Mouse (Mus musculus) embryo, embryonic 10.5 days (tissue): Measurements from ENCODE around the gene Klhl29.
A peak's percentile ranks its signal among the peaks of the same experiment; 100 is the strongest.

Source experiments
- DNase-seq: peaks from one replicate; pipeline ENCODE4 v3.0.0-alpha.2; 2015; ENCODE audit warnings: low spot score

Gene Klhl29

DNA sequence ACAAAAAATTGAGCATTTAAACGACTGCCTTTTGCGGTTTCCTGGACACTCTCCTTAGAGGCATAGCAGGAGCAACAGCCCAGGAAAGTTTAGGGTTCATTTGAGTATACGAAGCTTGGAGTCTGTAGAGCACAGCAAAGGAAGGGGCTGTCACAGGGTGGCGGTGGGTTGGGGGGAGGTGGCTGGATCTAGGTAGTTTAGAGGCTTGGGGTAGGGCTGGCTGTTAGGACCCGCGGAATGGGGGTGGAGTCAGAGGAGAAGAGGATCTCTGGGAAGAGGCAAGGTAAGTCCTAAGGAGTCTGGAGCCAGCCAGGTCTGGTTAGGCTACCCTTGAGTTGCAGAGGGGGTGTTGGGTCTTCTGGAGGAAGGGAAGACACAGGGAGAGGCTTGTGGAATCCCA, 255.2 kb downstream of the Klhl29 start:
- DNase-seq, result no peak

DNA sequence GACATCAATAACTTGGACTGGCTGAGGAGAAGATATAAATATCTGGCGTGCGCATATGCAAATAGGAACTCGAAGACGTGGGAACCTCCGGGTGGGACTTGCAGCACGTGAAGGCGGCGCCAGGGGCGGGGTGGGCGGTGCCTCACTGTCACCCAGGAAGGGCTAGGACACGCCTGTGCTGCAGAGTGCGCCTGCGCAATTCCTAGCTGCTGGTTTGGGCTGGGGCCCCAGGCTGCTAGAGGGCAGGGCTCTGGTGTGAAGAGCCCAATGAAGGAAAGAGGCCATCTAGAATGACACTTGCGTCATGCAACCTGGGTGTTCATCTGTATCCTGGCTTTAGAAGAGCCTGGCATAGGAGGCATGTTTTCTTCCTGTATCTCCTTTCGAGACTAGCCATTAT, 255.8 kb downstream of the Klhl29 start:
- peak; percentile 92 for DNase-seq

DNA sequence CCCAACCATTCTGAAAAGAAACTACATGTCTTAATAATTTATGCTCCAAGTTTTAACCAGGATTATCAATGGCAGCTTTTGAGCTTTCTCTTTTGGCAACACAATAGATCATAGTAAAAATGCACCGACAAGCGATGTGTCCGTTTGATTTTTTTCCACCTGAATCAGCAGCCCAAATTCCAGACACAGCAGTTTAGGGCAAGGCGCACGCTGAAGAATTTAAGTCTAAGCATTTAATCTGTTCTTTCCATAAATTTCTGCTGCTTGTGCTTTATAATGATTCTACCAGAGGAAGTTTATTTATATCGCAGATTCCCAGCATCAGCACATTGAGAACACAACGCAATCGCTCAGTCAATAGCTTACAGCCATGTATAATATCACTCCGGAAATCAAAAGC, 256.2 kb downstream of the Klhl29 start:
- no peak for DNase-seq

DNA sequence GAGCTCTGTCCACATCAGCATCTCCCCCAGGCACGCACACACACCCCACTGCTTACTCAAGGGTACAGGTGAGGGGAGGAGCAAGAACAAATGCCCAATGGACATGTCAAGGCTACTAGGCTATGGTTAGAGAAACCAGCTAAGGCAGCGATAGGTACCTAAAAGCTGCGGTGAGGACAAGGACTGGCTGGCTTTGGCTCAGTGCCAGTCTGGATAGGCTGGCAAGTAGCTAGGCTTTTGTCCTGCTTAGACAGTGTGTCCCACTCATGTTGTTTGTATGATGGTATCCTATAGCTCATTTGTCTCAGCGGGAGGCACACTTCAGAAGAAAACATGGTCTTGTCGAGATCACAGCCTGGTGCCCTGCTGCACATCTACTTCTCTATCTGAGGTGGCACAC, 258.9 kb downstream of the Klhl29 start:
- no peak for DNase-seq

DNA sequence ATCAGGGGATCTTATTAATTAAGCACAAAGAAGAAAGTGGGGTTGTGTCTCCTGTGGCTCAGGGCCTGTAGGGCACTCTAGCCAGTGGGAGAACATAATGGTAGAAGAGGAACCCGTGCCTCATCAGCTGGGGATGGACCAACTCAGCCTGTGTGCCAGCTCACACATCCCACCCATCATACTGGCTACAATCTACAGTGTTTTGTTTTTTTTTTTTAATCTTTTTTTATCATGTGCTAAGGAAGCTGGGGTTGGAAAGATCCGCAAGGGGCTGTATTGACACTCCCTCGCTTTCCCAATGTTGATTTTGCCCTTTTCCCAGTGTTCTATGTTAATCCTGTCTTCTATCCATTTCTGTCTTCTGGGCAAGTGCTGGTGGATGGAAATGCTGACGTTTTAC, 260.9 kb downstream of the Klhl29 start:
- DNase-seq, result no peak

DNA sequence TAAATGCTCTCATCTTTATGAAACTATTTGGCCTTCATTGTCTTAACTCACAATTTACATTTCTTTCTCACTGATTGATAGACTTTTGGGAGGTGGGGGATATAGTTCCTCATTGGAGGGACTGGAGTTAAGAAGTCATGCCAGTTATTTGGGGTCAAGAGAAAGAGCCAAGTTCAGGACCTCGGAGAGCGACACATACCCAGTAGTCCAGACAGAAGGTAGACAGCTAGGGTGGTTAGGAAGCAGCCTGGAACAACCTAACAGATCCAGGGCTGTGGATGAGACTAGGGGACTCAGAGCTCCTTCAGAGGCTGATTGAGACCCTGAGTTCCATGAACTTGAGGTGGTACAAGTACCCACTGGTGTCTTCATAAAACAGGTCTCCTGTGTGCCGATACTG, 264.1 kb downstream of the Klhl29 start:
- DNase-seq, result peak; percentile 69

DNA sequence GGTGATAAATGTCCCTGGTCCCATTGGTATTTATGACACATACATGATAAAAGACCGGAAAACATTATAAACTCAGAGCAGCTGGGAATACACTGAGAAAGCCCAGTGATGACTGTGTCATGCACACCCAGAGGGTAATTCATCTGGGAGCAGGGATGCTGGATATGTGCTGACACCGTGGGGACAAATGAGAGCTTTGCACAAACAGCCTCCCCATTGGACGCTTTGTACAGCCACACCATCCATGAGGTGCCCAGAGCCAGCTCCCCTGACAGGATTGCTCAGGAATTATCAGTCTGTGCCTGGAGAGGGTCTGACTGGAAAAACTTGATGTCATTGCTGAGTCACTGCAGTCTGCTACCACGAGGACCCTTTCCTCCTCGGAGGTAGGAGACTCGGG, 266.9 kb downstream of the Klhl29 start:
- no peak for DNase-seq

DNA sequence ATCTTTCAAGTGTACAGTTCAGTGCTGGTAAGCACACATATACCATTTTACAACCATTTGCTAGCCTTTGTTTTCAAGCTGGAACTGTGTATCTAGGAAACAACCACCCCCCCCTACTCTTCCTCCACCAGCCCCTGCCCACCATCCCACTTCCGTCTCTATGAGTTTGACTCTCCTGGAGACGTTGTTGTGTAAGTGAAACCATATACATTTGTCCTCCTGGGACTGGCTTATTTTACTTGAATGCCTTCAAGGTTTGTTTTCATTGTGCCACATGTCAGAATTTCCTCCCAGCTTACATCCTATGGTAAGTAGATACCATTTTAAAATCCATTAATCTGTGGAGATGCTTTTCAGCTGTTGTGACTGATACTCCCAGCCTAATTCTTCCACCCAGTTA, 267.7 kb downstream of the Klhl29 start:
- DNase-seq, result no peak

DNA sequence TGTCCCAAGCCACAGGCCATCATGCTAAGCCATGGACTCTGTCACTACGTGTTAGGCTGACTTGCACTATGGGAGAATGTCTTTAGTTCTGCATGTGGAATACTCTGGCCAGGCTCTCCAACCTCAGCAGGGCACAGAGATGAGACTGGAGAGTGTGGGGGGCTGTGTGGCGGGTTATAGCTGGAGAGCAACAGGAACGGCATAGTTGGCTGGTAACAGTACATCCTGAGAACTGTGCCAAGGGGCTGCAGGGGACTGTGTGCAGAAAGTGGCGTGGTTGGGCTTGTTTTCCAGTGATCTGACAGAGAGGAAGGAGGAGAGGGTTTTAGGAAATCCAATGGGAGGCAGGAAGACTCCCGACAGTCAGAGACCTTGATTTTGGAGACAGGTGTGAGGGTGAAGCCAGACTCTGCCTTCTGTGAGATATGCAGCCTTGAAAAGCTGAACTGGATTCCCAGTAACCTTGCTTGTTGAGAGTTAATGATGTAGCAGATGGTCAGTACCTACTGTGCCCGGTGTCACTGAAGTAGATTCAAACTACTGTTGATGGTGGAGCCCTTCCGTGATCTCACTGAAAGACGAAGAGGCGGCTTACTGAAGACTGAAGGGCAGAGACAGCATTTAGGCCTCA, 270.9 kb downstream of the Klhl29 start:
- no peak for DNase-seq

DNA sequence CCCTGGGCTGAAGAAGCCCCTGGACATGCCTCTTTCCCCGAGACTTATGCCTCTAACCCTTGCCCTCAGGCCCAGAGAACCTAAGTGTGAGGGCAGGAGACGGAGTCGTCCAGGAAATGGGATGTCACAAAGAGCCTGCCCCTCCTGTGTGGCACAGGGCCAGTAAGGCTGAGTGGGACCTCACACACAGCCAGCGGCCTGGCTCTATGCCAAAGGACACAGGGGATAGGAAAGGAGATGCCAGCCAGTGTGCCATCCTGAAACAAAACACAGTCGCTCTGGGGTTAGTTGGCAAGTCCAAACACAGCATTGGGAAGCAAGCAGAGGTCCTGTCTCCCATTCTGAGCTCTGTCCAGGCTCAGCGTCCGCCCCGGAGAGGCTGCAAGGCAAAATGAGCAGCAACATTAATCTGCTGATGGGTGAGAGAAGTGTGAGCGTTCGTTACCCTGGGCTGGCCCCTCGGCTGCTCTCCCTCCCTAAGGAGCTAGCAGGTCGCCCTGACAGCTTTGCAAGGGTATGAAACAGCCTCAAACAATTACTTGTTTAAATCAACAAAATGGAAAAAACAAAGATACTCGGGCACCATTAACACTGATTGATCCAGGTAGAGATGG, 274.0 kb downstream of the Klhl29 start:
- no peak for DNase-seq

DNA sequence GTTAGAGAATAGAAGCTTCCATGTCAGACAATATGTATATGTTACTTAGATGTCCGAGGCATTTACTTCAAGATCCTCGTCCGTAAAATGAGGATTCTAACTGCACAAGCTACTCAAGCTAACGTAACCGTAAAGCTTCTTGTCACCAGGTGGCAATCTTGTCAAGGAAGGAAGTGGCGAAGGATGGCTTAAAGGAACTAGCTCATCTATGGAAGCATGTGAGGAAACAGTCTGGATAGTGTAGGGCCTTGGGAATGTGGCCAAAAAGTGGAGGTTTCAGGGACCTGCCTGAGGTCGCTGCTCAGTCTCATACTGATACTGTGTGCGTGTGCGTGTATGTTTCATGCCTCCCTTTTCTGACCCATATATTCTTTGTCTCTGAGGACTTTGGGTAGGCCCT, 275.9 kb downstream of the Klhl29 start:
- no peak for DNase-seq

DNA sequence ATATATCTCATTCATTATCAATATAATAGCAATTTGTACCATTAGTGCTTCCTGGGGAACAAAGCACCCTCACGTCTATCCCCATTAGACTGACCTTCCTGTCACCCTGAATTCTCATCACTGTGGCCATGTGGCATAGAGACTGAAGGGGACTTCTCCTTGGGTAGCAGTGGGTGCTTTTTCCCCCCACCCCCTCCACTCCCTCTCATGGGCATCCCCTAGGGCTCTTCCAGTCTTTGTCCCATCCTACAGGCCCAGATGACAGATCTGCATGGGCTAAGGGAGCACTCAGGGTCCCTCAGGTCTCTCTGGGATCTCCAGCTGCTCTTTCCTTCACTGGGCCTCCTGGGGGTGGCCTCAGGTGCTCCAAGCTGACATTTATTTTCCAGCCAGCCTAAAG, 286.8 kb downstream of the Klhl29 start:
- DNase-seq, result no peak

DNA sequence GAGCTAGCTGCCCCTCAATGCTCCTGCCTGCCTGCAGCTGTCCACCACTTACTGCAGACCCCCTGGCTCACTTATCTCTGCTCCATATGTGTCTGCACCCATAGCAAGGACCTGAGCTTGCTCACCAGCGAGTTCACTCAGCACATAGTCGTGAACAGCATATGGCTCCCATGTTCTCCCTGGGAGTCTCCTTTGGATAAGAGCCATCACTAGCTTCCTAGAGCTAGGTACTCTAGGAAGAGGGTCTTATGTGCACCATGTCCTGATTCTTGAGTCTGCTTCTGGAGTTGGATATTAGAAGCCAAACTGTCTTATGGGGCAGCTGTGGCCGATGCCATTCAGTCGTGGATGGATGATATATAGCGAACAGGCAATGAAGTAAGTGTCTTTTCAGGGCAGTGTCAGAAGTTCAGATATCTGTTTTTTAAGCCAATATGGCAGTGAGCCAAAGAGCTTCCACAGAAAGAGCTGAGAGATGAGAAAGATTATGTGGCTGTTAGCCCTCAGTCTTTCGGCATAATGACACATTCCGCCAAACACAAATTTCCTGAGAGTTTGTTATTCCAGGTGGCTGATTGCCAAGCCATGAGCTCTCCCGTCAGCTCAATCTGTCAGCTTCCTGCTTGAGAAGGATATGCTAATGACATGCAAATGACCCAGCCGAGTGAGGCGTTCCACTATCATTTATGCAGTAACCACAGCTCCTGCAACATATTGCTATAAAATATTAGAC, 287.5 kb downstream of the Klhl29 start:
- peak; percentile 45 for DNase-seq

DNA sequence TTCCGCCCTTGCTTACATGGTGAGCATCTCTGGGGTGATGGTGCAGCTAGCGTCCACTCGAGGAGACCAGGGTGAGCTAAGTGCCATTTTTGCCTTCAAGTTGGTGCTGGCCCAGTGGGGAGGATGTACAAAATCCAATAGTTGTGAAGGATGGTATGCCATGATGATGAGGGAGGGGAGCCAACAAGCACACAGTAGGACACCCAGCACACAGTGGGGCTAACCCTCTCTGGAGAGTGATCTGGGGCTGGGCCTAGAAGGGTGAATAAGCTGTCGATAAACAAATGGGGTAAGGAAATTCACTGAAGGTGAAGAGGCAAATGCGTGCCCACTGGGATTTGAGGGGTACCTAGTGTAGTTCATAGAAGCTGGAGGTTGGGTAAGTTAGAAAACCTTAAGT, 290.8 kb downstream of the Klhl29 start:
- DNase-seq, result no peak

DNA sequence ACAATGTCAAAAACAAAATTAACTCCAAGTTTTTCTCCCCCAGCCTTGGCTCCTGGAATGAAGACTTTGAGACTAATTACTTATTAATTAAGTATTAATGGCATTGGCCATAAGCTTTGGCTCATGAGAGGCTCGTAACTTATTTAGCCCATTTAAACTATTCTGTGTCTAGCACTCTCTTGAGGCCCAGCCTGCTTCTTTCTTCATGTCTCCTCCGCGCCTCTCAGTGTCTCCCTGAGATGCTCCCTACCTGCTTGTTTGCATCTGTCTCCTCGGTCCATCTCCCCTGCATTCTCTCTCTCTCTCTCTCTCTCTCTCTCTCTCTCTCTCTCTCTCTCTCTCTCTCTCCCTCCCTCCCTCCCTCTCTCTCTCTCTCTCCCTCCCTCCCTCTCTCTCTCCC, 294.0 kb downstream of the Klhl29 start:
- no peak for DNase-seq

DNA sequence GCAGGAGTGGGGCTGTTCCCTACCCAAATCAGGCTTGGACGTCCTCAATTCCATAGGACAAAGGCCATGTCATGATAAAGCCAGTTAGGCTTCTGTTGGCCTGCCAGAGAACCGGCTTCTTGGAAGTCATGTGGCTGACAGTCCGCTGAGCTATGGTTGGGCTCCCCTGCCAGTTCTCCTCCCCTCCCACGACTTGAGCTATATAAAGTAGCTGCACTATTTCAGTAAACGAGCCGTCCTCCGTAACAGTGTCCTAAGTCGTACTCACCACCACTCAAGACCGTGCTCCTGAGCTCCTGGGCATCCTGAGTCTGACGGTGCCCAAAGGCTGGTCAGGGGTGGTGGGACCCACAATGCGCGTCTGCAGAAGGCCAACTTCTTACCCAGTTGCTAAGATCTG, 302.3 kb downstream of the Klhl29 start:
- no peak for DNase-seq

DNA sequence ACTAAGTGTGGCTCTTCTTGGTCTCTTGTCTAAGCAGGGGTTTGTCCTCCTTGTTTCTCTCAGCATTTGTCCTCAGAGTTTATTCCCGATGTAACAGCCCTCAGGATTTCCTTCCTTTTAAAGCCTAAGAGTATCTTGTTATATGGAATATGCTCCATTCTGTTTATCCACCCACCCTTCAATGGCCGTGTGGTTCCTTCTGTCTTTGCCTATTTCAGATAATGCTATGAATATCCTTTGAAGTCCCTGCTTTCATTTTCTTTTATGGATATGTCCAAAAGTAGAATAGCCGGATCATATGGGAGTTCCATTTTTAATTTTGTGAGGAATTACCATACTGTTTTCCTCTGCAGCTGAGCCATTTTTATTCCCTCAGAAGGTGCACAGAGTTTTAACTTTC, 305.4 kb downstream of the Klhl29 start:
- DNase-seq, result no peak

DNA sequence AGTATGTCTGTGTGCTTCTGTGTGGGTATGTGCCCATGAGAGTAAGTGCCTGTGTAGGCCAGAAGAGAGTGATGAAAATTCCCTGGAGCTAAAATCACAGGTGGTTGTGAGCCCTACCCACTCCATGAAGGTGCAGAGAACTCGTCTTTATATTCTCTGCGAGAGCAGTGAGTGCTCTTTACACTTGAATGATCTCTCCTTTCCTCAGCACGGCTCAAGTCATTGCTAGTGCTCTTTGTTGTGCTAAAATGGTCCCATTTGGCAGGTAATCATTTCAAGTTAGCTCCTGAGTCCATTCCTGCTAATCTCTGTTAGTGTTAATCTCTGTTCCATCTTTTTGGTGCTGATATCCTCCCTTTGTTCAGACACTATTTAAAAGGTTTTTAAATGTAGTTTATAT, 307.9 kb downstream of the Klhl29 start:
- DNase-seq, result no peak

DNA sequence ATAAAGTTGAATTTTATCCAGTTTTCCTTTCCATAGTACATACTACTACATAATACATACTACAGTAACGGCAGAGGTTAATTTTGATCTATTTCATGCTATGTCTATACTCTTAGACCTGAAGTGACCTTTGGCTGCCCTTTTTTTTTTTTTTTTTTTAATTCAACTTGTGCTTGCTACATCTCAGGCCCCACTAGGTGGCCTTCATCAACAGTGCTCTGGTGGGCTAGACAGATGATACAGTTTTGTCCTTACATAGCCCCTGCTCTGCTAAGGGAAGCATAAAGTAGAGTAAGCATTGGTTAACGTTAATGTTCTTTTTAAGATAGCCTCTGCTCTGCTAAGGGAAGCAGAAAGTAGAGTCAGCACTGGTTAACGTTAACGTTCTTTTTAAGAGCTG, 327.4 kb downstream of the Klhl29 start:
- no peak for DNase-seq

DNA sequence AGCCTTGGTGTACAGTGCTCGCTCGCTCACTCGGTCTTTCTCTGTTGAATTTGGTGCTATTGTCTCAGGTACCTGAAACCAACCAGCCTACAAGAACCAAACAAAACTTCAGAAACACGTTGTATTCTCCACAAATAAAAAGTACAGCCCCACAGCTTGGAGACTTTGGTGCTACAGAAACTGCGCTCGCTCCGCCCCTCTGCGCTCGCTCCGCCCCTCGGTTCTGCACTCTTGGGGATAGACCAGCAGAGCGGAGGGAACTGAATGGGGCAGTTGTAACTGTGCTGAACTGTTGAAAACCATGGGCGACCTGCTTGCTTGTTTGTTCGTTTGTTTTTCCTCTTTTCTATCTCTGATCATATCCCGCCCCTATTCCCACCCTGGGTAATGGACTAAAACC, 331.3 kb downstream of the Klhl29 start:
- no peak for DNase-seq

DNA sequence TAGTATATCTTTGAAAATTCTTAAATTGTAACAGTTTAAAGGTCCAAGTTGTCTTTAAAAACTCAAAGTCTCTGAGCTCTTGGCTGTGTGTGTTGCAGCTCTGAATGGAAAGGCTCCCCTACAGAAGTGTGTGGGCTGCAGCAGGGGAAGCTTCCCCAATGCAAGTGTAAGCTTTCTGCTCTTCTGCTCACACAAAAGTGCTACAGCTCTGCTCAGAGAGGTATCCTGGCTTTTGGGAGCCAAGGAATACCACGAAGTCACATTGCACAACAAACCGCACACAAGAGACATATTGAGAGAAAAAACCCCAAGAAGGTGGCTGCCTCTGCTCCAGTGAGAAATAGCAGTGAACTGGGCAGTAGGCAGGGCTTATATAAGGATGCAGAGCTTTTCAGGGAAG, 337.5 kb downstream of the Klhl29 start:
- no peak for DNase-seq

DNA sequence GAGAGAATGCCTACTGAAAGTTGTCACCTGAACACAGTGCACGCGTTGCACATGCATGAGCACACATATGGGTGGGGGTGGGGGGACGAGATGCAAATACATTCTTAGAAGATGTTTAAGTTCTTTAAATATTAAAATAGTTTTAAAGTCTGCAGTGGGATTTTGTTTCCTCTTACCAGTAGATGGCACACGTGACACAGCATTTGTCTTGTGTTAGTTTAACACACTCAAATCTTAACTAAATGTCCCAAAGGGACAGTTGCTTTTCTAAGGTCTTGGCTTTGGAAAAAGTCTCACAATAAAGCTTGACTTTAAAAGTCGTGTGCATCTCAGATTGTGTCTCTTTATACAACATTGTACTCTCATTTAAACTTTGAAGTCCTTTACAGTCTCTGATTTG, 346.4 kb downstream of the Klhl29 start:
- no peak for DNase-seq
